Mouse (Mus musculus) mouse embryonic stem cell (cell line): ENCODE results near the gene Mrpl22.
"Not testable (repeated sequence)": the region's sequence is repeated elsewhere in the genome, so short reads cannot be mapped to it uniquely, and the experiment has no call there.

Experiments used
- in situ Hi-C, 2 experiments: fragments of 300-500 bp; cut with MboI; formaldehyde crosslinking; loops; 1 replicate in 1 of 2; 3 replicates in 1 of 2; pipeline ENCODE4 v1.14.3; 2019 to 2020; ENCODE audit warnings: low sequenced_read_pairs in 2 of 2, low pct_unique_long_range_greater_than_20kb in 1 of 2, mixed read lengths in 1 of 2; ENCODE audit not compliant: unreplicated experiment in 1 of 2

Gene Mrpl22

GRCm38 (mm10) chr11:58215814-58216213 lies 44.4 kb downstream of the Mrpl22 start:
- in situ Hi-C loops = no loop called here

DNA sequence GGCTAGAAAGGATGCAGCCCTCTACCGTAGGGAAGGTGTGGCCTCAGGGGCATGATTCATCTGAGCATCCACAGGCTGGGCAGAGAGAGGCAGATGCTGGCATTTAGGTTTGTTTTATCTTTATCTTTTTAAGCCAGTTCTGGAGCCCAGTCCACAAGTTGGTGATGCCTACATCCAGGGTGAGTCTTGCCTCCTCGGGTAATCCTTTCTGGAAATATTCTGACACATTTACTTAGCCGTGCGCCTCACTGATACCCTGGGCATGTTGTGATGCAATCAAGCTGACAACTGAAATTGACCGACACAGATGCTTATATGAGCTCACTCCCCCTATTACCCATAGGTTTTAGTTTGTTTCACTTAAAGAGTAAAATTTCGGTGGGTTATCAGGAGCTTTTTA lies 45.4 kb downstream of the Mrpl22 start:
- in situ Hi-C loops = no loop called here

- in situ Hi-C loops = no loop called here
Measured at GRCm38 (mm10) chr11:58223751-58224150, 52.3 kb downstream of the Mrpl22 start.

GRCm38 (mm10) chr11:58224313-58224712 lies 52.9 kb downstream of the Mrpl22 start:
- in situ Hi-C loops = no loop called here

DNA sequence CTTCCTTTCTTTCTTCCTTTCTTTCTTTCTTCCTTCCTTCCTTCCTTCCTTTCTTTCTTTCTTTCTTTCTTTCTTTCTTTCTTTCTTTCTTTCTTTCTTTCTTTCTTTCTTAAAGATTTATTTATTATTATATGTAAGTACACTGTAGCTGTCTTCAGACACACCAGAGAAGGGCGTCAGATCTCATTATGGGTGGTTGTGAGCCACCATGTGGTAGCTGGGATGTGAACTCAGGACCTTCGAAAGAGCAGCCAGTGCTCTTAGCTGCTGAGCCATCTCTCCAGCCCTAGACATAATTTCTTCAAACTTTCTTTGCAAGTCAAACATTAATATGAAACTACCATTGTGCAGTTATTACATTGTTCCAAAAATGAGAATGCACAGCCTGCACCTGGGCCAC lies 53.4 kb downstream of the Mrpl22 start:
- in situ Hi-C loops = not testable (repeated sequence)

DNA sequence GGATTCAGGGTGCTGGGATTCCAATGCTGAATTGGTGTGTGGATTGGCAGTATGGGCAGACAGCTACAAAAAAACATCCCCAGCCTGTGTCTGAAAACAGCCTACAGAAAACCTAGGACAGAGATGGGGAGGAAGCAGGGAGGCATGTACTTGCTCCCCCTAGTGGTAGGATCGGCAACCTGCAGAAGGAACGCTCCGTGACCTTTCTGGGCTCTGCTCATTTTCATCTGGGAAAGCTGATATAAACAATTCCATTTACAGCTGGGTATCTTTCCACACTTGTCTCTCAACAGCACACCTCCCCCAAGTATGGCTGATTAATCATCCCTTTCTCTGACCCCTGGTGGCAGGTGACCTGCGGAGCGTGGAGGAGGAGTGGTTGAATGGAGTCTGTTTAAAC lies 54.2 kb downstream of the Mrpl22 start:
- in situ Hi-C loops = no loop called here

DNA sequence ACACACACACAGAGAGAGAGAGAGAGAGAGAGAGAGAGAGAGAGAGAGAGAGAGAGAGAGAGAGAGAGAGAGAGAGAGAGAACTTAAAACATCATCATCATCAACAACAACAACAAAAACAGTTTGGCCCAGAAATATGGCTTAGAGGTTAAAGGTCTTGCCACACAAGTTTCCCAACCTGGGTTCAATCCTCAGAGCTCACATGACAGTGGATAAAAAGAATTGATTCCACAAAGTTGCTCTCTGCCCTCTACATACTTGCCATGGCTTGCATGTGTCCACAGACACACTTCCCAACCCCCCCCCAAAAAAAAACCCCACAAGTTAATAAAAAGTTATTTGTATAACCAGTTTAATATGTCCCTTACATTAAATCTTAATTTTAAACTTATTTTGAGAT lies 55.0 kb downstream of the Mrpl22 start:
- in situ Hi-C loops = no loop called here

DNA sequence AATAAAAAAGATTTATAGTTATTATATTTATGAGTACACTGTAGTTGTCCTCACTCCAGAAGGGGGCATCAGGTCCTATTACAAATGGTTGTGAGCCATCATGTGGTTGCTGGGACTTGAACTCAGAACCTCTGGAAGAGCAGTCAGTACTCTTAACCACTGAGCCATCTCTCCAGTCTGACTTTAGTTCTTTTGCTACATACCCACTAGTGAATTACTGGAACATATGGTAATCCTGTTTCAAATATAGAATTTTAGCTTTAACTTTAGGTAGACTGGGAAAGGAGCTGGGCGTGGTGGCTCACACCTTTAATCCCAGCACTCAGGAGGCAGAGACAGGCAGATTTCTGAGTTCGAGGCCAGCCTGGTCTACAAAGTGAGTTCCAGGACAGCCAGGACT lies 56.6 kb downstream of the Mrpl22 start:
- in situ Hi-C loops = not testable (repeated sequence)
